Mouse (Mus musculus) kidney, adult 11 months (tissue): ENCODE data around the gene Taar6.

Experiments
- DNase-seq: peaks from one replicate; pipeline ENCODE4 v3.0.0; 2022

Taar6 gene

DNA sequence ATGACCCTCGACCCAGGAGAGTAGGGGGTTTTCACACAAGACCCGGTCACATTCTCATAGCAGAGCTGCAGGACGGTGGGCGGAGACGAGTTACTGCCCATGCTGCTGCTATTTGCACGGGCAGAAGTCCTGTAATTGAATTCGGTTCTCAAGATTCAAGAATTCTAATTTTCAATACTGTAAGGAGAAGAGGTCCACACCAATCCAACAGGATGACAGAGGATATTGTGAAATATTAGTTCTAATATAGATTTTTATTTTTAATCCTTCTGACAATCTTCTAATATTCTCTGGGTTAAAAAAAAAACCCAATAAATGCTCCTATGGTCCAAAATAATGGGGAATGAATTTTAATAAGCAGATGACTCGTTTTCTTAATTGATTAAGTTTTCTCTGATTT lies at the start of gene Taar6:
Taar6 (minus strand) TSS at position 101 of the 400 bp plus-strand sequence.
- DNase-seq: no peak

DNA sequence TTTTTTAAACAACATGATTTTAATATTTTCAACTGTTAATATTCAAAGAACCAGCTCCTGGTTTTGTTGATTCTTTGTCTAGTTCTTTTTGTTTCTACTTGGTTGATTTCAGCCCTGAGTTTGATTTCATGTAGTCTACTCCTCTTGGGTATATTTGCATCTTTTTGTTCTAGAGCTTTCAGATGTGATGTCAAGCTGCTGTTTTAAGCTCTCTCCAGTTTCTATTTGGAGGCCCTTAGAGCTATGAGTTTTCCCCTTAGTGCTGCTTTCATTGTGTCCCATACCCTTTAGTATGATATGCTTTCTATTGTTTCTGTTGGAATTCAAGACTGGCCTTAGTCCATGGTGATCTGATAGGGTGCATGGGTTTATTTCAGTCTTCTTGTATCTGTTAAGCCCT lies 45.9 kb upstream of the Taar6 start:
- DNase-seq: no peak

DNA sequence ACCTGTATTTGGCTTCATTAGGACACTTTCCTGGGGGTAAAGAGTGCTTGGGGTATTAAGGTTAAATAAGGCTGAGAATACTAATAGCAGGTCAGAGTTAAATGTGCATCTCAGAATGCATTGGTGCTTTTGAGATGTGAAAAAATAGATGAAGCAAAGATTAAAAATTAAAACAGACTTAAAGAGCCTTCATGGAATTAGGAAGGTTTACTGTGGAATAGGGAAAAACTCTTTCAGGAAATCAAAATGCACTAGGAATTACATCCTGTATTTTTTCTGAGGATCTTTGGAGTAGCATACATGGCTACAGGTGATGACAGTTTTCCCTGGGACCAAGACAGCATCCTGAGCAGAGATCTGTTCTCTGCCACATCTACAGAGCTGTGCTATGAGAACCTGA lies 41.5 kb upstream of the Taar6 start, which contains the start of gene Taar7d:
Taar7d (plus strand) TSS at position 301 of the 400 bp plus-strand sequence.
- no peak for DNase-seq

DNA sequence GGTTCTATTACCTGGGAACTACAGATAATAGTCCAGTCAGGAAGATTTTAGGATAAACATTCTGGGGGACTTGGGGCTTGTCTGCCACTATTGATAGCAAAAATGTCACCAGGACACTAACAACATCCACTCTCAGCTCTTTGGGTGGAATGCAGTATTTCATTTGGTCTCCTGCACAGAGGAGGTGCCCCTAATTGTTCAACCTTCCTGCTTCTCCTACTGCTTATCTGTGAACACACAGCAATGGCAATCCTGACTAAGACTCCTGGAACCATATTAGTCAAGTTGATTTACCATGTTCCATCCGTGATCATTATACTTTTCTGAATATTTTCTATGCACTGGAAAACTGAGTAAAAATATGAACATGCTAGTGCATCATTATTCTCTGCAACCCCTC lies 22.7 kb upstream of the Taar6 start:
- DNase-seq: no peak

DNA sequence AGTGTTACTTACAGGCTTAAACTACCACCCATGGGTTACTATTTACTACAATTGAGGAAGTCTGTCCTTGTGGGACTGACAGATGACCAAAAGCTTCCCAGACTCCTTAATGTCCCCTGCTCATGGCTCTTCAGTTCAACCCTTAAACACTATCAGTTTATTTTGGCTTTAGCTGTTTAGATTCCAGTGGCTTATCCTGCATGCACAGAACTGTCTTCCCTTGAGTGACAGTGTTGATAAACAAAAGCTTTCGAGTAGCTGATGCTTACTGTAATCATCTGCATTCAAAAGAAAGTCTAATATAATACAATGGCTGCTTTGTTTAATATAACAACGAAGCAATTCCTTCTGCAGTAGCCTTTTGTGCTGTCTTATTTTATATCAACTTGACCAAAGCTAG lies 21.6 kb upstream of the Taar6 start:
- DNase-seq: no peak

DNA sequence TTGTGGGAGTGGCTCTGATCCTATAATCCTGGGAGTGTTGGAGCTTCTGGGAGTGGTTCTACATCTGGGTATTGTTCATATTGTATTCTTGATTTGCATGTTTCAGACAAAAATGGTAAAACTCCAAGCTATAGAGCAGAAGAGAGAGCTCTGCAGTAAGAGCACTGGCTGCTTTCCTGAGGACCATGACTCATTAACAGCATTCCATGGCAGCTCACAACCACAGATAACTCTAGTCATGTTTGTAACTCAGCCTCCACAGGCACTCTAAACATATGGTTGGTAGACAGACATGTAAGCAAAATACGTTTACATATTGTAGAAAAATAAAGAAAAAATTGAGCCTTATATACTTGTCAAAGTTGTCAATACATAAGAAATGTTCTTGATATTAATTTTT lies 21.0 kb upstream of the Taar6 start:
- DNase-seq: no peak

DNA sequence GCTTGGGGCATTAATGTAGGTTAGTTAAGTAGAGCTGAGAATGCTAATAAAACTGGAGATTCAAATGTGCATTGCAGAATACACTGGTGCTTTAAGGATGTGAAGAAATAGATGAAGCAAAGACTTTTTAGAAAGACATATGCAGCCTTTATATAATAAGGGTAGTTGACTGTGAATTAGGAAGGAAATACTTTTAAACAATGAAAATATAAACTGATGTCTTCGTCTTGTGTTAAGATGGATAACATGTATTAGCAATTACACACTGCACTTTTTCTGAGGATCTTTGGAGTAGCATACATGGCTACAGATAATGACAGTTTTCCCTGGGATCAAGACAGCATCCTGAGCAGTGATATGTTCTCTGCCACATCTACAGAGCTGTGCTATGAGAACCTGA lies 14.2 kb upstream of the Taar6 start, which contains the start of gene Taar7b:
Taar7b (plus strand) TSS at position 301 of the 400 bp plus-strand sequence.
- DNase-seq: no peak

DNA sequence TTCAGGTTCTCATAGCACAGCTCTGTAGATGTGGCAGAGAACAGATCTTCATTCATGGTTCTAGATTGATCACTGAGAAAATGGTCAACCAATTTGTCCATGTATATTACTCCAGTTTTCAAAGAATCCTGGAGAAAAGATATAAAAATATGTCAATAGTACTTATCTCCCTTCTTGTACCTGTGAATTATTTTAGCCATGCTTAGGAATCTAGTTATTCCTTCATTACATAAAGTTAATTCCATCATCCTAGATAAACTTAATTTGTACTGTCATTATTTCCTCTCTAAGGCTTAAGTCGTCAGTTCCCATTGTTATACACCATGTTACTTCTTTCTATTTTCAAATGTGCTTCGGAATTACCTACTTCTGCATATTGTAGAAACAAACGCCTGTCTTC lies 7.9 kb upstream of the Taar6 start, which contains the start of gene Taar7a:
Taar7a (minus strand) TSS at position 101 of the 400 bp plus-strand sequence.
- DNase-seq: no peak

DNA sequence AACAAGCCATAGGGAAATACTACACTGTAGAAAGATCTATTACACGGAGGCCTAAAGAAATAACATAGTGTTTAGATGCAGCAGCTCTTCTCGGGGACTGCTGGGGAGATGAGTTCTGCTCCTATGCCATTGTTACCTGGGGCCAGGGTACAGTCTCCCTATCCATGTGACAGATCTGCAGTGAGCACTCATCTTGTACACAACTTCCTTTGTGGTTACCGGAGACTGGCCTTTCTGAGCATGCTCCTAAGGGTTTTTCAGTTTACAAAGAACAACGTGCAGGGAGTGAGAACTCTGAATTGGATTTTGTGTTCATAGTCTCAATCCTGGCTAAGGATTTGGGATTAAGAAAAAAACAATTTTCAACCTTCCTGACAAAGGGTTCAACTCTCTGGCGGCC lies 973 bp upstream of the Taar6 start:
- no peak for DNase-seq

DNA sequence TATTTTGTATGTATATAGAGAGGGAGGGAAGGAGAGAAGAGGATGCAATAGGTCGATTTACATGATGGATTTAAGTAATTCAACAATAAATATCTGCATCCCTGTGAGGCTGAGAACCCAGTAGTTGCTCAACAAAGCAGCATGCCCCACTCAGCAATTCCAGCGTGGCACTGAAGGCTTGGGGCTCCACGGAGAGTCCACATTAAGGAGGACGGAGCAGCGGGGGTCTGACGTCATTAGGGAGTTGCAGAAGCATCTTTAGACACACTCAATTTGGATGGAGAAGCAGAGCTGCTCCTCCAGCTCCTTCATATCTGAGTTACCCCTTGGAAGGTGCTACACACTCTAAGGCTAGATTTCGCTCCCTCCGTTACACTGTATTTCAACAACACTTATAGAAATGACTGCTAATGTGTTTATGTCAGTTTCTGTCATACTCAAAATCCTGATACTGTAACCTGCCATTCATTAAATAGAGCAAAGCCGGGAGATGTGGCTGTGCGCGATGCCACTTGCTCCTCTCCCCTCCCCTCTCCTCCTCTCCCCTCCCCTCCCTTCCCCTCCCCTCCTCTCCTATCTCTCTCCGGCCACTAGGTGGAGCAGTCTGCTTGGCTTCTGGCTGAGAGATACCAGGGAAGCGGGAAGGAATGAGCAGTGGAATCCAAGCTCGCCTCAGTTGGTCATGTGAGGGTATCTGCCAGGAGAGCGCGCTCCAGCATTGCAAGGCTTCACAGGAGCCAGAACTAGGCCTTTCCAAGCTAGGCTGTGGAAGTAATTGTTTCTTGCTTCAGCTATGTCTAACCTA lies 6.3 kb downstream of the Taar6 start:
- peak; percentile 73 for DNase-seq

DNA sequence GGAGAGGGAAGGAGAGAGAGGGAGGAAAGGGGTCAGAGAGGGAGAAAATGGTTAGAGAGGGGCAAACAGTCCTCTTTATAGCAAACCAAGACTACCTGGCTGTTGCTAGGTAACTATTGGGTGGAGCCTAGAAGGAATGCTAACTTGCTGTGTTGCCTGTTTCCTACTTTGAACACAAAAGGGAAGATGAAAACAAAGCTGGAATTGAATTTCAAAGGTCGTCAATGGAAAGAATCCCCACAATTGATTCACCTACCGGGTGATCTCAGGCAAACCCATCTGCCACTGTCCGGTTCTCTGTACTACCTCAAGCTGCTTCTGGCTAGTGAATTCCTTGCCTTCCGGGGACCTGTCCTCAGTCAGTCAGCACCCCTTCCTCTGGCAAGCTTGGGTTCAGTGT lies 7.5 kb downstream of the Taar6 start:
- no peak for DNase-seq

DNA sequence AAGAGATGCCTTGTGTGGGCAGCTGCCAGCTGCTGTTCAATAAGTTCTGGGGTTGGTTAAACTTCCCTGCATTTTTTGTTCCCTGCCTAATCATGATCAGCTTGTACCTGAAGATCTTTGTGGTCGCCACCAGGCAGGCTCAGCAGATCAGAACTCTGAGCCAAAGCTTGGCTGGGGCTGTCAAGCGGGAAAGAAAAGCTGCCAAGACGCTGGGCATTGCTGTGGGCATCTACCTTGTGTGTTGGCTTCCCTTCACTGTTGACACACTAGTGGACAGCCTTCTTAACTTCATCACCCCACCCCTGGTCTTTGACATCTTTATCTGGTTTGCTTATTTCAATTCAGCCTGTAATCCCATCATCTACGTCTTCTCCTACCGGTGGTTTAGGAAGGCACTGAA lies 14.2 kb downstream of the Taar6 start:
- no peak for DNase-seq

DNA sequence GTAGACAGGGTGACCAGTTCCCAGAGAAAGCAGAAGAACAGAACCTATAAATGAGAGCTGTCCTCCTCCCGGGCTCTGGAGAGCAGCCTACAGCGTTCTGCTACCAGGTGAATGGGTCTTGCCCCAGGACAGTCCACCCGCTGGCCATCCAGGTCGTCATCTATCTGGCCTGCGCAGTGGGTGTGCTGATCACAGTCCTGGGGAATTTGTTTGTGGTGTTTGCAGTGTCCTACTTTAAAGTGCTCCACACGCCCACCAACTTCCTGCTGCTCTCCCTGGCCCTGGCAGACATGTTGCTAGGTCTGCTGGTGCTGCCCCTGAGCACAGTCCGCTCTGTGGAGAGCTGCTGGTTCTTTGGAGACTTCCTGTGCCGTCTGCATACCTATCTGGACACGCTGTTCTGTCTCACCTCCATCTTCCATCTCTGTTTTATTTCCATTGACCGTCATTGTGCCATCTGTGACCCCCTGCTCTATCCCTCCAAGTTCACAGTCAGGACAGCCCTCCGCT lies 14.7 kb downstream of the Taar6 start, which contains the start of gene Taar5:
Taar5 (plus strand) TSS at position 51 of the 510 bp plus-strand sequence.
- DNase-seq: no peak

DNA sequence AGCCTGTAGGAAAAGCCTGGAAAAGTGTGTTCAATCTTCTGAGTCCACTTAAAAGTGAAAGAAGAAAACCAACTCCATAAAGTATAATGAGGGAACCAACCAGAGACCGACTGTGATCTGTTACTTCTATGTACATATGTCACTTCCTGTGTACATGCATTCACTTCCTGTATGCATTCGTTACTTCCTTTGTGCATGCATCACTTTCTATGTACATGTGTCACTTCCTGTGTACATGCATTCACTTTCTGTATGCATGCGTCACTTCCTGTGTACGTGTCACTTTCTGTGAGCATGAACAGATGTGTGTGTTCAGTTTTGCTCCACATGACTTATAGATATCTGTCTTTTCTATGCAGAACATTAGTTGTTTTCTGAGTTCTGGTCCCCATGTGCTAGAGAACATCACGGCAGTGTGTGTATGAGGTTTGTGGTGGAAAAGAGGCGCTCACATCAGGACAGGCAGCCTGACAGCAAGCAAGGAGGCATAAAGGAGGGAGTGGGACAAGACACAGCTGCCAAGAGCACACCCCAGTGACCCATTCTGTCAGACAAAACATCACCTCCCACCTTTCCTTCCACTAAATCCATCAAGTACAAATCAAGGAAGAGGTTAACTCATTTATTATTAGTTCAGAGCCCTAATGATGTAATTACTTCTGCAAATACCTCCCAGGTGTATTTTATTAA lies 20.4 kb downstream of the Taar6 start:
- DNase-seq: no peak

DNA sequence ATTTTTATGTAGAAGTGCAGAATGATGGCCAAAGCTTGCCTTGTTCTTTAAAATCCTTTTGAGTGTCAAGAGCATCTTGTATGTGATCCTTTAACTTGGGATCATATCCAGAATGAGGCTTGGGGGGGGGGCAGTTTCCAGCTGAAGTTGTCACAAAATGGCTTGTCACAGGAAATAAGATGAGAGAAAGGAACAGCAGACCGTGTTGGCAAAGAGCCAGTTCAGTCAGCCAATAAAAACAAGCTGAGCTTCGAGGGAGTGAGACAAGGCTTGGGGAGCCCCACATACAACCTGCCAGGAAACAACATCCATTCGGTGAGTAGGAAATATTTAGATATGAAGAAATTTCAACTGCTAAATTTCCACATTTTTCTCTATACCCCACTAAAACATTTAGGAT lies 22.0 kb downstream of the Taar6 start:
- DNase-seq: no peak

DNA sequence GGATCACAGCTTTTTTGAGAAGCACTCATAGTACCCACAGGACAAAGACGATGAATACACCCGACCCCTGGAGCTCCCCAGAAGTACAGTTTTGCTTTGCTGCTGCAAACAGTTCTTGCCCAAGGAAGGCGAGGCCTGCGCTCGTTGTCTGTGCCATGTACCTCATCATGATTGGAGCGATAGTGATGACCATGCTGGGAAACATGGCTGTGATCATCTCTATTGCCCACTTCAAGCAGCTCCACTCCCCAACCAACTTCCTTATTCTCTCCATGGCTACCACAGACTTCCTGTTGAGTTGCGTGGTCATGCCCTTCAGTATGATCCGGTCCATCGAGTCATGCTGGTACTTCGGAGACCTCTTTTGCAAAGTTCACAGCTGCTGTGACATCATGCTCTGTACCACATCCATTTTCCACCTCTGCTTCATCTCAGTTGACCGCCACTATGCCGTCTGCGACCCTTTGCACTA lies 25.0 kb downstream of the Taar6 start, which contains the start of gene Taar4:
Taar4 (plus strand) TSS at position 51 of the 472 bp plus-strand sequence.
- DNase-seq: no peak

DNA sequence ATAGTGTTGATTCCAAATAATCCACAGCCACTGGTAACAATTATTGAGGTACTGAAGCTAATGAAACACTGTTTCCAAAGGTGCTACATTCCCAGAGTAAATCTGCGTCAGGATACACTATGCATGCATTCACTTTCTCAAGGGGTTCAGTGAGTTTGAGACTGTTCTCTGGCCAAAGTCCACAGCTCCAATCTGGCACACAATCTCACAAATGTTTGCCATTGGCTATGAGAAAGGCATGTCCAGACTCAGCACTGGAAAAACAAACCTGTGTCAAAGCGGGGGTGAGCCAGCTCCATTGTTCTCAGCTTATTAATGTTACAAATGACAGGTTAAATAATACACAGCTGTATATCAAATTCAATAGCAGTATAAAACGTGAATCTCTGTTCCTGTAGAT lies 26.4 kb downstream of the Taar6 start:
- DNase-seq: peak; percentile 59

DNA sequence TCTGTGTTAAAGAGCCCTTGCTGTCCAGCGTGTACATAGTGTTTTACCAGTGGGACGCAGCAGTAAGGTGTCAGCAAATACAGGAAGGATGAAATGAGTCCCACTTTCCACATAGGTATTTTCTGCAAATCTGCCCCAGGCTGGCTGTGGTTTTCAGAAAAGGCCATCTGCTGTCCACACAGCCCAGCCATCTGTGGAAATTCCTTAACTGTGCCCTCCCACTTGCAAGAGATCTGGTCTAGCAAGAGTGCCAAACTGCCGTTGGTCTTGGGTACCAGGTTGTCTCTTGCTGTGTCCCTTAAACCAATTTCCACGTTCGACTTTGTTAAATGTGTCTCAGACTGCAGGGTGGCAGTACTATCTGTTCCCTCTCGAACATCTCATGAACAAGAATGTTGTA lies 33.7 kb downstream of the Taar6 start:
- DNase-seq: no peak

DNA sequence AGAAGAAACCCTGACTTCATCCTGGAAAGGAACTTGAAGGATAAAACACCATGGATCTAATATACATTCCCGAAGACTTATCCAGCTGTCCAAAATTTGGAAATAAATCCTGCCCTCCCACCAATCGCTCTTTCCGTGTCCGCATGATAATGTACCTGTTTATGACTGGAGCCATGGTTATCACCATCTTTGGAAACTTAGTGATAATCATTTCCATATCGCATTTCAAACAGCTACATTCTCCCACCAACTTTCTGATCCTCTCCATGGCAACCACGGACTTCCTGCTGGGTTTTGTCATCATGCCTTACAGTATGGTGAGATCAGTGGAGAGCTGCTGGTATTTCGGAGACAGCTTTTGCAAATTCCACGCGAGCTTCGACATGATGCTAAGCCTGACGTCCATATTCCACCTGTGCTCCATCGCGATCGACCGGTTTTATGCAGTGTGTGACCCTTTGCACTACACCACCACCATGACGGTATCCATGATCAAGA lies 35.9 kb downstream of the Taar6 start, which contains the start of gene Taar3:
Taar3 (plus strand) TSS at position 51 of the 498 bp plus-strand sequence.
- no peak for DNase-seq

DNA sequence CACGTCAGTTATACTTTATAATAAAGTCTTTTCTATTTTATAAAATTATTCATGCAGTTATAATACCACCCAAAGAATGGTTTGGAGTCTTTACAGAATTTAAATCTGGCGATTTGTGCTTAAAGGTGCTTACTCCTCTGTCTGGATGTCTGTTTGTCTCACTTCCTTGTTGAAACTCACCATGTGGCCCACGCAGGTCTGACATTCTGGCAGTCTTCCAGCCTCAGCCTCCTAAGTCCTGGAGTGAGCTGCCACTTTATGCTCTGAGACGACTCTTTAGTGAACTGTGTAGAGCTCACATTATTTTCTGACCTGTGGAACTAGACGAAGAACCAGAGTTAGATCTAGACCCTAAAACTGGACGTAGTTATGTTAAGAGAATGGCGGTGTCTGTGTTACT lies 37.4 kb downstream of the Taar6 start:
- DNase-seq: no peak

DNA sequence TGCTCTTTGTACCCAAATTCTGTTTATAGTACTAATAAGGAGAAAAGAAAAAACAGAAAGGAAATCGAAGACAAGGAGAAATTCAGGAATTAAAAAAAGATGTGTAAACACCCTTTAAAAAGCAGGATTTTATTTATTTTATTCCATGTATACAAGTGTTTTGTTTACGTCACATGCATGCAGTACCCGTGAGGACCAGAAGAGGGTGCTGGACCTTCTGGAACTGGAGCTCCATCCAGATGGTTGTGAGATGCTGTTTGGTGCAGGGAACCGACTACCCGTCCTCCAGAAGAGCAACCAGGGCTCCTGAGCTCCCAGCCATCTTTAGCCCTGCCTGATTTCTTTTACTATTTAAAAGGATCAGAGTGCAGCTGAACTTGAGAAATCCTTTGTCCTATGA lies 43.0 kb downstream of the Taar6 start:
- no peak for DNase-seq

DNA sequence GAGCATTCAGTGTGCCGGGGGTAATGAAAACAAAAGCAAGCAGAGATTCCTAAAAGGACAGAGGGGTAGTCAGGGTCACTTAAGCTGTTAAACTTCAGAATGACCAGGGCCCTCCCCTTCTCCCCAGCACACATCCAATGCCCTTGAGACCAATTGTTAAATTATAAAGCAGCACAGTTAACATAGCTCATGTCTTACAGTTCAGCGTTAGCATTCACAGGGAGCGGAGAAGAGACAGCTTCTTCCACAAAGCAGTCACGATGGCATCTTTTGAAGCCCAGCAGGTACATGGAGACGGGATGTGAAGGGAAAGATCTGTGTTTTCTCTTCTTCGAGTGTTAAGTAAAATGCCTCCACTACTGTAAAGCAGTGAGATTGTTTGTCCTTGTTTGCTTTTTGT lies 47.1 kb downstream of the Taar6 start, which contains the start of gene Taar2:
Taar2 (plus strand) TSS at position 261 of the 400 bp plus-strand sequence.
- DNase-seq: no peak

DNA sequence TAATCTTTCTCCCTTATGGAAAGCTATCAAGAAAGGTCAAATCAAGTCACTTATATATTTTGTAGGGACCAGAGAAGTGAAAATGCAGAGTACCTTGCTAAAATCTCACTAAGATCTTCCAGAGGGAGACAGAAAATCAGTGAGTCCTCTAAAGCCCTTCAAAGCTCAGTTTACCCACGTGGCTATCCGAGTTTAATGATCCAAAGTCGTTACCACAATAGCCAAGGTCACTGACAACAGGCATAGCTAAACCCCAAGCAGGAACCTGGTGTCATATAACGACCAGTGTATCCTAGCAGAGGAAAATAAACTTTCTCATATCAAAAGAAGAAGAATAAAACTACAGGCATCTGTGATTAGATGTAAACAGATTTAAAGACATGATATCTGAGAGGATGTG lies 47.8 kb downstream of the Taar6 start:
- DNase-seq: no peak
